Mouse (Mus musculus) adrenal gland, postnatal 4 days (tissue): ENCODE results near the gene Ddit4l. TPM values are rescaled to one million over a fixed set of nuclear protein-coding genes. Genes with fewer than 3 reads are reported as not detected.
A peak's percentile ranks its signal among the peaks of the same experiment; 100 is the strongest.
"Not testable (repeated sequence)": the region's sequence is repeated elsewhere in the genome, so short reads cannot be mapped to it uniquely, and the experiment has no call there.

Experiments
- DNase-seq, 2 experiments: peaks; one replicate each; pipeline ENCODE4 v3.0.0; 2021 to 2022; ENCODE audit warnings: low spot score in 2 of 2, mixed read lengths in 2 of 2
- long read RNA-seq, 2 experiments: library from polyadenylated mRNA; stranded (forward); transcript quantifications; one replicate each; pipeline ENCODE4 v2.0.0; 2021
- total RNA-seq, 2 experiments: library from RNA; stranded (reverse); gene quantifications; 2 replicates each; pipeline ENCODE4 v1.2.3; 2021

Gene Ddit4l
- 1 to 10 TPM; 2.8 to 3.8 TPM for total RNA-seq
- long read RNA-seq, experiment 1, transcript Ddit4l-201 (3 exons, 2,722 nt): major isoform, 8 of 9 reads
- long read RNA-seq, experiment 1, partial matches to known transcripts: 0 of 9 reads
- long read RNA-seq, experiment 1, other reads (novel, unspliced or antisense): 1 of 9 reads
- long read RNA-seq, experiment 2, partial matches to known transcripts: 0 of 5 reads
- long read RNA-seq, experiment 2, other reads (novel, unspliced or antisense): 1 of 5 reads

- not testable (repeated sequence) for DNase-seq
These were observed at the start of gene Ddit4l for GRCm38 (mm10) chr3:137621312-137621711. Gene Ddit4l (plus strand): TSS chr3:137621612.

- DNase-seq: no peak
These were observed 45.3 kb upstream of the Ddit4l start for GRCm38 (mm10) chr3:137576146-137576545.

DNA sequence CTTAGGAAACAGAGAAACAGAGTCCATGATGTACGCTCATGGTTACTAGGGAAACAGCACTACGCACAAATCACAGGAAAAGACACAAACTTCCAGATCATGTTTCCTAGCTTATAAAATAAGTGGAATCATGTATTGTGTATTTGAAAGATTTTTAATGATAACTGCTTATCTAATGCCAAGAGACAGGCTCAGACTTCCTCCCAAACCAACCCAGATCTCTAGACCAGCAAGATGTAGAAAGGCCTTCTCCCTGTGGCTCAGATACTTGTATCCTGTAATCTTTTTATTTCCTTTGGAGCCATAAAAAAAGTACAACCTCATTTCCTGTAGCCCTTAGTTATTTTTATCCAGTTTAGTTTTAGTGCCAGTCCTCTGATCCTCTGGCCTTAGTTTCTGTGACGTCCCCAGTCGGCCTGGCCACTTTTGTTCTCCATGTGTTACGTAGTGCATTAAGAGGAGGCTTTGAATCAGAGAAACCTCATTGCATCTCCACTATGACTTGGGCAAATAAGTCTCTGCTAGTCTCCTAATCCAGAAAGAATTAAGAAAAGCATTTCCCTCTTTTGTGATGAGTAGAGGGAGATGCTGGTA, 34.9 kb upstream of the Ddit4l start:
- no peak for DNase-seq

DNA sequence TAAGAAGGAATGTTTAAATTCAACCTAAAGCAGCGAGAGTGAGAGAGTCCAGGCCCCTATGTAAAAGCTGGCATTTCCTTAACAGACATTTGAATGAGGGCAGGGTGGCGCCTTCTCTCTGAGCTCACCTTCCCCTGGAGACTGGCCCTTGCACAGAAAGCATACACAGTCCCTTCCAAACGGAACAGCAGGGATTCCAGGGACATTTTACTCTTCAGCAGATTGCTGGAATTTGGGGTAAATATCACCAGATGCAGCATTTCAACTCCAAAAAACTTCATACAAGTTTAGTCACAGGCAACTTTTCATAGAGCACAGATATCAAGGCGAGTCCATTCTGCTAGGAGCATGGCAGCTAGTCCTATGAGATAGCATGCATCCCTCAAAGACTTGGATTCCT, 31.6 kb upstream of the Ddit4l start:
- no peak for DNase-seq

- no peak for DNase-seq
These were observed 27.0 kb upstream of the Ddit4l start for GRCm38 (mm10) chr3:137594332-137594905.

- no peak for DNase-seq
These were observed 12.4 kb upstream of the Ddit4l start for GRCm38 (mm10) chr3:137608918-137609435.

DNA sequence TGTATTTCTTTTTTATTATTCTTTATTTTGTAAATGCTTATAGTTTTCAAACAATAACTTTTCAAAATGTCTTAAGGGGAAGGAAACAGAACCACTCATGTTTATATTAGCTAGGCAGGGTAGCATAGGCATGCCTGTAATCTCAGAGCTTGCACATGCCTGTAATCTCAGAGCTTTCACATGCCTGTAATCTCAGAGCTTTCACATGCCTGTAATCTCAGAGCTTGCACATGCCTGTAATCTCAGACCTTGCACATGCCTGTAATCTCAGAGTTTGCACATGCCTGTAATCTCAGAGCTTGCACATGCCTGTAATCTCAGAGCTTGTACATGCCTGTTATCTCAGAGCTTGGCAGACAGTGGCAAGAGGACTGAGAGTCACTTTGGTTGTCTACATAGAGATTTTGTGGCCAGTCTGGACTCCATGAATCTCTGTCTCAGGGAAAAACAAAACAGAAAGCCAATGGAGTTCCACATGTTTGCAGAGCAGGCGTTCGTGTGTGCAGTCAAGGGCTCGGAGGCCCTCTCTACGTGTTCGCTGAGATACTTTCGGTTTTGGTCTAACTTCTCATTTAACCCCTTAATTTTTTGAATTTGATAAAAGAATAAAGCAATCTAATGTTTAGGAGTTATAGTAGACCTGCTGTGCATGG, 10.8 kb upstream of the Ddit4l start:
- DNase-seq: no peak

DNA sequence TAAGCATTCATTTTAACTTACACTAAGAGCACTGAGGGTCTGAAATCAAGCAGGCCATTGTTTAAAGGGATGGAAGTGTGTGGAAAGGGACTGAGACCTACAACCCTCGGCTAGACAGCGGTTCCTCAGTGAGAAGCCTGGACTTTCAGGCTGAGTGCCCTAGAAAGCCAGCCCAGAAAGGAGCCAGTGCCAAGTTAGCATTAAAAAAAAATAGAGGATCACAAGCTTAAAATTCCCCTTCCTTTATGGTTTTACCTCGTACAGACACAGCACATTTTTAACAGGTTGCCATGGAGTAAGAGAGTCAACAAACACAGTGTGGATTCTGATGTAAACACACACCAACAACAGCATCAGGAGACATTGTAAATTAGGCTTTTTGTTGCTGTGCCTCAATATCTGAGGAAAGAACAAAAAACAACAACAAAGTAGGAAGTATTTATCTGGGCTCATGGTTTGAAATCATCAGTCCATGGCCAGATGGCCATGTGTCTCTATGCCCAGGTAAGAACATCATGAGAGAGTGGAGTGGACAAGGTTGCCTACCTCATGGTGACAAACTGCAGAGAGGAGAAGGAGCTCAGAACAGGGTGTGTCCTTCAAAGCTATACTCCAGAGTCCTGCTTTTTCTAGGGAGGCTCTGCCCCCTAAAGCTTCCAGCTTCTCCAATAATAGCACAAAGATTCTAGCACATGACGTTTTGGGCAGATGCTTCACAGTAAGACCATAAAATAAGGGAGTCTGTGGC, 10.1 kb upstream of the Ddit4l start:
- DNase-seq: no peak

- DNase-seq: no peak
These were observed 9.4 kb upstream of the Ddit4l start for GRCm38 (mm10) chr3:137611981-137612380.

DNA sequence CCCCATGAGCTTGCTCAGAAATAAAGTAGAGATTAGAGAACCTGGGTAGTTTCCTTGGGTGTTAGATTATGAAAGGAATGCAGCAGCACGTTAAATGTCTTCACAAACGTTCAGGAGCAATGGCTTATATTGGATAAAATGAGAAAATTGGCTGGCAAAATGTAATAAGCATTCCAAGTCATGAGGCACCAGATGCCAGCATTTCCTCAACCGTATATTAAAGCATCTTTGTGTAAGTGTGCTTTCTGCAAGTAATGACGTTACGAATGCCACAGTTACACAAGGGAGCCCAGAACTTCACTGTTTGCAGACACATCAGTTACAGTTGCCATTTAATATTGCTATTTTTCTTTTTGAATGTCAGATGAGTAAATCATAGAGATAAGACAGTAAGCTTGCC, 872 bp upstream of the Ddit4l start:
- DNase-seq: no peak

DNA sequence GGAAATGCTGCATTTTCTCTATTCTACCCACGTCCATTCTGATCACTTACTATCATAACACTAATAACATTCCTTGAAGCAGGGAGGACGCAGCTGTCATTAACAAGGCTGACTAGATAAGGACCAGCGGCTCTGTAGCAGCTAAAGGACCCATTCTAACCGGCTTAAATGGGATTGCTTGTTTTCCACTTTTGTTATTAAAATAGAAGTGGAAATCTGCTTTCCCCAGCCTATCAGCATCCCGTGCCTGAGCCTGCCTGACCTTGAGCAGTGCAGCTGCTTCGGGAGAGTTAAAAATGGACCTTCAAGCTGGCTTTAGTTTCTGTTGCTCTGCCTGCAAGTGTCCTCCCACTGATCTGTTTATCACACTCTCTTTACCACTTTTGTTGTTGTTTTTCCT, 679 bp downstream of the Ddit4l start:
- DNase-seq: no peak

GRCm38 (mm10) chr3:137622895-137623580, 1.6 kb downstream of the Ddit4l start:
- no peak for DNase-seq

DNA sequence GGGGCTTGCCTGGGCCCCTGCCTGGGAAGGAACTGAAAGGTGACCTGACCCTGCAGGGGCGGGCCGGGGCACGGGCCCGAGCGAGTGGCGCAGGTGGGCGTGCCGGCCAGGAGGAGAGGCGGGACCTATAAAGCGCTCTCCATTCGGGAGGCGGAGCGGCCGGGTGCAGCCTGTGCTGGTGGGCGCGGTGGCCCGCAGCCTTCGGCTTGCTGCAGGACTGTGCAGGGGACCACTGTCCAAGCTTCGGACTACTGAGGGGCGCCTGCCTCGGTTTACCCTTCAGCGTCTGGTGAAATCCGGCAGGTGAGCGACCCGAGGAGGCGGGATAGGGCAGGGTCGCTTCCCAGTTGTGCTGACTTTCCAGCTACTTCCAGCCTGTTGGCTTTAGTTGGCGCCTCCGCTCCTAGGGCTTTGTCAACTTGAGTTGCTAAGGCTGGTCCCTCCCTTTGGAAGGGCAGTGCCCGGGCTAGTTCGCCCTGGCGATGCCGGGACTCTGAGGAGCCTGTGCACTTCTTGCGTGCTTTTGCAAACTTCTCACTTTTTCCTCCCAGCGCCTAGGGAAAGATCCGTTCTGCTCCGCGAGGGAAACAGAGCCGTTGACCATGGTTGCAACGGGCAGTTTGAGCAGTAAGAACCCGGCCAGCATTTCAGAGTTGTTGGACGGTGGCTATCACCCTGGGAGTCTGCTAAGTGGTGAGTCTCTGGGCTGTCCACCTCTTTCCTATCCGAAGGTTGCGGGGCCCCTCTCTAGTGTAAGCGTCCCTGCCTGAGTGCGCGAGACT, 2.4 kb downstream of the Ddit4l start:
- DNase-seq: peak; percentile 21 to 22

GRCm38 (mm10) chr3:137625054-137625453, 3.6 kb downstream of the Ddit4l start:
- no peak for DNase-seq

DNA sequence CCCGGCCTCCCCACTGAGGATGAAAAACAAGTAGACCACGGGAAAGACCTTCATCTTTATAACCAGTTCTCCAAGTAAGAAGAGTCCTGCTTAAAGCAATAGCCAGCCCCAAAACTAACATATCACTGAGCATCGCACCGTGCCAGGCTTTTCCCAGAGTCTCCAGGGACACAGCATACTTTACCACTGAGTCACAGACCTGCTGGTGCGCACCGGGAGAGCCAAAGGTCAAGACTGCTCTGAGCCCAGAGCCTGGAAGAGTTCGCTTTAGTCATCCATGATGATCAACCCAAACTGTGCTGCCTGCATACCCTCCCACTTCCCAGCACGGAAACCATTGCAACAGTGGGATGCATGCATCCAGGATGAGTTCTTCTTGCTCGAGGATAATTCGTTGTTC, 12.3 kb downstream of the Ddit4l start:
- DNase-seq: no peak

GRCm38 (mm10) chr3:137636571-137636970, 15.2 kb downstream of the Ddit4l start:
- DNase-seq: no peak

DNA sequence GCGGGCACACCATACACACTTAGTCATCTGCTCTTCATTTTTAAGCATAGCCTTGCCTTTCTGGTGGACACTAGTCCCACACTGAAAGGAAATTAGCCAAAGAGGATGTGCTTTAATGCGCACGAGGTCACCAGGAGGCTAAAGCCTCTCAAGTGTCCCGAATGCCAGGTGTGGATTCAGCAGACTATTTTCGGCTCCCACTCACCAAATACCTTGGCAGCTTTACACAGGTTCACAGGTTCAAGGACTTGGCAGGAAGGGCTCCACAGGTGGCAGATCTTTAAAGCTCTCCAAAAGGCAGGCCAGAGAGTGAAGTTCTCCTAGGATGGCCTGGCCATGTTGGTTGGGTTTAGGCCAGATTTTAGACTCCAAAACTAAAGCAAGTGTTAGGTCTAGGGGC, 19.8 kb downstream of the Ddit4l start:
- no peak for DNase-seq

DNA sequence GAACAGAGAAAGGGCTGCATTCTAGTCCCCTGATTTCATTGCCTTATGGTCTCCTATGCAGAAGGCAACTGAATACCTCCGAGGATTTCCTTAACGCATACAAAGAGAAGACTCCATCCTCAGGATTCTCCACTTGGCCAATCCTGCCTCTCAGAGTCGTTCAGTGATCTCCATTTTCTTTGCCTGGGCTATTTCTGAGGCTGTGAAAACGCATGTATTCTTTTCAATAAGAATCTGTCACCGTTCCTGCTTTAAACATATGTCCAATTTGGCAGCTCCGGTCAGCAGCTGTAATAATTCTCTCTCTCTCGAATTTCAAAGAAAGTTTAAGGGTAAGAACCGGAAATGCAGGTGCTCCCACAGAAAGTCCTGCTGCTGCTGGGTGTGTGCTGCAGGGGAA, 20.7 kb downstream of the Ddit4l start:
- DNase-seq: no peak

DNA sequence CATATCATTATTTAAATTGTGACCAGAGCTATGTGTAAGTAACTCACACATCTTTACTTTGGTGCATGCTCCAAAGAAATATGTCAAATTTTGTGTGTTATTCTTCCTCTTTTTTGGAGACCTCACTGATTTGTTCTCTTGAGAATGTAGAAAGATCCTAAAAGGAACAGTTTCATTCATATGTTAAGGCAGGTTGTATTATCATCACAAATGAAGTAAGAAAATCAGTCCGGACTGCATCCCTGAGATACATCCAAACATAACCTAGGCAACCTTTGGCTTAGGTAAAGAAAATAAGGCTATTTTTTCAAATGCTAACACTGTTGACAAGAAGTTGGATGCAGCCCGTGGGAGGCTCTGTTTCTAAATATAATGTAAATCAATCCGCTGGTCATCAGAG, 21.2 kb downstream of the Ddit4l start:
- DNase-seq: no peak

GRCm38 (mm10) chr3:137644081-137644480, 22.7 kb downstream of the Ddit4l start:
- no peak for DNase-seq
